Mouse (Mus musculus) right cerebral cortex, adult 18-20 months (tissue): ENCODE measurements around the gene Gm28635.

Experiments
- DNase-seq: peaks from one replicate; pipeline ENCODE4 v3.0.0; 2022; ENCODE audit warnings: mixed read lengths

The Gm28635 gene

DNA sequence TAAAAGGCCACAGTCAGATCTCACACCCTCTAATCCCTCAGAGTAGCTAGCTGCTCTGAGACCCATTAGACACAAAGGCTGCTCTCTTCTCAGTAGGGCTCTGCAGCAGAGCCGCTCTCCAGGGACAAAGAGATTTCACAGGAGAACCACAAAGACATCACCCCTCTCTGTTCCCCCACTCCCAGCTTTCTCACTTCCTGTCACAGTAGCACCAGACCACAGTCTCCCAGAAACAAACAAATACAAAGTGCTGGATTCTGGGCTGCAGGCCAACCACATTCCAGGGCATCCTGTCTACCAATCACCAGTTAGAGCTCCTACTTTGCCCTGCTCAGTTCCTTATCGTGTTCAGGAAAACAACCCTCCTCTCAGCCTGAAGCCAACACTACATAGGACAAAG, 42.2 kb downstream of the Gm28635 start:
- DNase-seq, result peak; percentile 82

DNA sequence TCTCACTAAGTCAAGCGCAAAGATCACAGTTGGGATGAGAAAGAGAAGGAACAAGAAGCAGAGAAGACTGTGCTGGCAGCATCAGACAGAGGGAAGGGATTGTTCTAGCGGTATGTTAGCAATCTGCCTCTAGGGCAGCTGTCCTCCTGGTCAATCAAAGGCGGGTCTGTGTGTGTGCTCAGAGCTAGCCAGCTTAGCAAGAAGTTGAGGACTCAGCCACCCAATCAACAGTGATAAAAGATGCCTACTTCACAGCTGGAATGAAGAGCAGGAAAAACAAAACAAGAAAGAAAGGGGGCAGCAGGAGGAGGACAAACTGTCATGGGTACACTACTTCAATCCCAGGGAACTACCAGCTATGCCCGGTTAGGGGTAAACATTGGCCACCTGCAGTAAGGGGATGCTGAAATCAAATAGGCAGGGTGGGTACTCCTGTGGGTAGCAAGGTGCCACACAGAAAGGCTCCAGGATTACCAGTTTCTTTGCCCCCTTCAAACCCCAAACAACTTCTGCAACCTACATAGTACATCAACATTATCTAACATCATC, 42.8 kb downstream of the Gm28635 start:
- DNase-seq, result no peak

DNA sequence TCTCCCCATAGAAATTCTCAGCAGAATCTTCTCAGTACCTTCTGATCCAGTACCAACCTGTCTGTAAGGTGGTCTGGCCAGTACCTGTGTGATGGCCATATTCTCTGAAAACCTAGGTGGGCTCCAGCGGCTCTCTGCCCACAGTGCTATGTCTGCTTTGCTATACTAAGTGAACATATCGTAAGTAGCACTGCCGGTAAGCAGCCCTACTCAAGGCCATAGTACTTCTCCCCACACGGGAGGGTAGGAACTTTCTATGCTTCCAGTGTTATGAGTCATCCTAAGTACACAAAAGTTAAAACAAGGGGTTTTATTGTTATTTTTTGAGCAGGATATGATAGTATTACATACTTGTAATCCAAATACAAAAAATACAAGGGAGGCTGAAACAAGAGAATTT, 43.8 kb downstream of the Gm28635 start:
- DNase-seq, result no peak

DNA sequence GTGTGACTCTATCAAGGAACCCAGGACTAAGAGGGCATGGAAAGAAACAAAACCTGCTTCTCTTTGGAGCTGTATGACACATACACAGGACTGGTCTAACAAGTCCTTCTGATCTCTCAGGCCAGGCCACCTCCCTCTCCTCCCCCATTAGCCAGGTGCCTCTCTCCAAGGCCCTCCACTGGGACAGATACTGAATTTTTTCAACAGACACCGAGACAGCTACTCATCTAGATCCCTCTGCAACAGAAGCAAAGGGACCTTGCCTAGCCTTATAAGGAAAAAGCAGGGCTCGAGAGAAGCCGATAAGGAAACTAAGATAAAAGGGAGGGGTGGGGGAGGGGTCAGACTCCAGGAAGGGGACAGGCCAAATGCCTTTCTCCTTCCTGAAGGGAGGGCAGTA, 44.8 kb downstream of the Gm28635 start:
- no peak for DNase-seq

DNA sequence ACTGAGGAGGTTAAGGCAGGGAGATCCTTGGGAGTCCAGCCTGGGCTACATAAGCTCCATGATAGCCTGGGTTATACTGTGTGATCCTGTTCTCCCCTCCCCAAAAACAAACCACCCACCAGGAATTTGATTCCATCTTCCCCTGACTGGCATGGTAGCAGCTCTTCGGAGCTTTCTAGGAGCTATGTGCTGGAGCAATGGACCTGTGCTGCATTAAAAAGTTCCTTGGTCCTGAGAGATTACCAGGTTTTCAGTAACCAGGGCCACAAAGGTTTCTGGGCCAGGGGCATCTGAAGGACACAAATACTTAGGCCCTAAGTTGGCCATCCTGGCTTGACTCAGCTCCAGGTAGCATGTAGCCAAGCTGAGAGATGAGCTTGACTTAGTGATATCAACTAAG, 45.8 kb downstream of the Gm28635 start:
- no peak for DNase-seq

DNA sequence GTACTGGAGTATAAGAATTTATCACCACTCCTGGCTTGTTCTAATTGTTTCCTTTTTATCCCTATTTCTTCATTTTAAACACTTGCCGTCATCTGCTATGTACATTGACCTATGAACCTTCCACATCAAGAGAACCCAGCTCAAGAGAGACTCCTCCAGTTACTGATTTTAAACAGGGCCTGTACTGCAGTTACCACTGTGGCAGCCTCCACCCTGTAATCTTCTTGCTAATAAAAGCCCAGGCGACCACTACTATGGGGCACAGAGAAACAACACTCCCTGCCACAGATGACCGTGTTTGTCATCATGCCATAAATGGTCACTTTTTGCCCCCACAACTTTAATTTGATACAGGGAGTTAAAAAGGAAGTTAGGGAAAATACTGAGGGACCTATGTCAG, 50.8 kb downstream of the Gm28635 start:
- no peak for DNase-seq

DNA sequence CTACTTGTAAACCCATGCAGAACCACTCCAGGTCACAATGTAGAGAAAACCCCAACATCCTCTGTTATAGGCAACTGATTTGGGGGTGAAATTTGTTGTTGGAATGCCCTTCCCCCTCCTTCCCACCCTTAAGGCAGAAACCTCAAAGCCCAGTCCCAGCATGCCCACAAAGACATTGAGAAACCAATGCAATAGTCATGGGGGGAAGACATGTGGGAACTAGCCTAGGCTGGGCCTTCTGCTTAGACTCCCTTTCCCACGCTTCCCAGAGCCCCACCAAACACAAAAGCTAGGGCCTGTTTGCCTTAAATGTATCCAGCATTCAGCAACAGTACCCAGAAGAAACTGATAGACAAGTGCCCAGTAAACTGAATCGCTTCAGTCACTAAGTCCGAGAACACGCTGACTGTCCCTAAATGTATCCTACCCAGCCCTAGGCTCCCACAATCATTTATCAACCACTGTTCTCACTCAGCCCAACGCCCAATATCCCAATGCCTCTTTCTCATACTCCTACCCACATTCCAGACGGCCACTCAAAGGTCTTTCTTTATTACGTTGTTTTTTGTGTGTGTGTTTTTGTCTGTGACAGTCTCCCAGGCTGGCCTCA, 51.4 kb downstream of the Gm28635 start:
- no peak for DNase-seq

DNA sequence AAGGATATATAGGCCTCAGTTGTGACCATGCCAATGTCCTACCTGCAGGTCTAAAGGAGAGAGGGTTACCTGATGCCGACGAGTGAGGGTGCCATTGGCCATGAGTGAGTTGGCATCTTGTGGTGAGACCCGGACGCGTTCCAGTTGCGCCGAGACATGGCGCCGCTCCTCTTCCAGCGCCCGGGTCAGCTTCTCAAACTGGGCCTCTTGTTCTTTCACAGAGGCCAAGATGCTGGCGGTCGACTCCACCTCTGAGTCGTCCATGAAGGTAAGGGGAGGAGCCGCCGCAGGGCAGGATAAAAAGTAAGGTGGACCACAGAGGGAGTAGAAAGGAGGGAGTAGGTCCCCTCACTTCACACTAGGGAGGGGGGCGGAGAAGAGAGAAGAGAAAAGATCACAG, 53.6 kb downstream of the Gm28635 start:
- no peak for DNase-seq

DNA sequence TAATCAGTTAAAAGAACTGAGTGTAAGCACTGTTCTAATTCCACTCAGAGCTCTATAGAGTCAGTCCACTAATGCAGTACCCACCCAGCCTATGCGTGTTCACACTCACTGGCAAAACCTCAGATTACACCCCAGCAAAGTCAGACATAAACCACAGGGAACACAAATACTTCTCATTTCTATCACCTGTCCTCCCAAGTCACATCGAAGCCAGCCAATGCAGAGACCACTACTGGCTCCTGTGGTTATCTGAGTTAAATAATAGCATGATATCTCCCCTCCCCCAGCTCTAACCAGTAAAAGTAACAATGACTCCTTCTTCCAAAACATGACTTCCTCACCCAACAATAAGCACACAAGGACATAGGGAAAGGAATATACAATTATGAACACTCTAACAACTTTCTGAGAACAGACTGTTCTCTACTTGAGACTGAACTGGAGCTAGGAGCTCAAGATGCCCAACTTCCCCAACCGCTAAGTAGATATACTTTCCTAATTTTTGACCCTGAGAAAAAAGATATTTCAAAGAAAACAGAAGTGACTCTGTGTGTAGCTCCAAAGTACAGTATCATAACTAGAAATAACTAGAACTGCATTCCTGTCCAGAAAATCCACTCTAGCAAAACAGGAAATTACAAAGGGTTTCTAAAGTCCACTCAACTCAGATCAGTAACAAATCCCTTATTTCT, 54.3 kb downstream of the Gm28635 start:
- no peak for DNase-seq

DNA sequence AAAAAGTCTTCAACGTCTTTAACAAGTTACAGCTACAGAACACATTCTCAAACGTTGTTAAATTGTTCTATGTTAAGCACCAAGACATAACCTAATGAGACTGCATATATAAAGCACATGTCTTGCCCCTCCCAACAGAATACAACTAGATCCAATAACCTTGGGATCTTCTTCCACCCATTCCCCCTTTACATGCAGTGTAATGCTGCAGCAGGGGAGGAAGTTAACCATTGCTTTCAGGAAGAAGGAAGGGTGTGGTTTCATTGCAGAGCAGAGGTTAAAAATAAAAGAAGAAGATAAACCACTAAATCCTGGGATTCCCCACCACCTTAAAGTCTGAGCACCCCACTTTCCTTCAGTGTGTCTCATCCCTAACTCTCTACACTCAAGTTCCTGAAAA, 55.2 kb downstream of the Gm28635 start:
- DNase-seq, result no peak

DNA sequence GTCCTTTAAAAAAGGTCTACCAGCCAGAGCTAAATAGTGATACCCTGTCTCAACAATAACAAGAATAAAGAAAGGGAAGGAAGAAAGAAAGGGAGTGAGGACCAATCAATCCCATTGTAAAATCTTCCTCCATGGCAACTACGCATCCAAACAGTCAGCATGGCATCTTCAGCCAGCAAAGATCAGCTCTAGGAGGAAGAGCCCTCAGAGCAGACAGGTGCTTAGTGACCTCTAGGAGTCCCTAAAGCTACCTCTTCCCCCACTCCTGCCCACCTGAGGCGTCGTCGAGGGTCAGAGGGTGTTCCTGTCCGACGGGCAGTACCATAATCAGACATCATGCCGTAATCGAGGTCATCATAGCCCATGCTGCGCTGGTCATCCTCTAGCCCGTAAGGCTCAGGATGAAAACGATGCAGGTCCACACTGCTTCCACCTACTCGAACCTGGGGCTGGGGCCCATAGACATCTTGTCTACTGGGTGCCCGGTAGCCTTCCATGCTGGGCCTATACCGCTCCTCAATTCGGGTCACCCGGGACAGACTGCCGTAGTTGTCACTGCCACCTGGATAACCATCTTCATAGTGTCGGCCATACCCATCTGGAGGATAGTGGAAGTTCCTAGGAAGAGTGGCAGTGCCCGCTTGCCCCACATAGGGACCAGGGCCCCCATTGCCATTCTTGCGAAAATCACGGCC, 58.0 kb downstream of the Gm28635 start:
- DNase-seq, result no peak

DNA sequence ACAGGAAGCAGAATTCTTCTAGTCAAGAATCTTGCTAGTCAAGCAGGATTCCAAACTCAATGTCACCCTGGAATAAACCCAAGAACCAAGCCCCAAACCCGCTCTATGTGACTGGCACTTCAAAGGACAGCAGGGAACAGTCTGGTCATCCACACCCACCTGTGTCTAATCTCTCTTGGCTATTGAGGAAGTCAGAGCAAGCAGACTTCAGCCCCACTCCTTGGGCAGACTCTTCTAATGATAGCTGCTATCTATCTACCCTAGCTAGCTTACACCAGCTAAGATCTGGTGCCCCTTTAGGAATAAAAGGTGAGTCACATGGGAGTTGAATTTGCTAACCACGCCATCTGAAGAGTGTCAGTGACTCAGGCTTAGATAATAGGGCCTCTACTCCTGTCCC, 58.9 kb downstream of the Gm28635 start:
- no peak for DNase-seq

DNA sequence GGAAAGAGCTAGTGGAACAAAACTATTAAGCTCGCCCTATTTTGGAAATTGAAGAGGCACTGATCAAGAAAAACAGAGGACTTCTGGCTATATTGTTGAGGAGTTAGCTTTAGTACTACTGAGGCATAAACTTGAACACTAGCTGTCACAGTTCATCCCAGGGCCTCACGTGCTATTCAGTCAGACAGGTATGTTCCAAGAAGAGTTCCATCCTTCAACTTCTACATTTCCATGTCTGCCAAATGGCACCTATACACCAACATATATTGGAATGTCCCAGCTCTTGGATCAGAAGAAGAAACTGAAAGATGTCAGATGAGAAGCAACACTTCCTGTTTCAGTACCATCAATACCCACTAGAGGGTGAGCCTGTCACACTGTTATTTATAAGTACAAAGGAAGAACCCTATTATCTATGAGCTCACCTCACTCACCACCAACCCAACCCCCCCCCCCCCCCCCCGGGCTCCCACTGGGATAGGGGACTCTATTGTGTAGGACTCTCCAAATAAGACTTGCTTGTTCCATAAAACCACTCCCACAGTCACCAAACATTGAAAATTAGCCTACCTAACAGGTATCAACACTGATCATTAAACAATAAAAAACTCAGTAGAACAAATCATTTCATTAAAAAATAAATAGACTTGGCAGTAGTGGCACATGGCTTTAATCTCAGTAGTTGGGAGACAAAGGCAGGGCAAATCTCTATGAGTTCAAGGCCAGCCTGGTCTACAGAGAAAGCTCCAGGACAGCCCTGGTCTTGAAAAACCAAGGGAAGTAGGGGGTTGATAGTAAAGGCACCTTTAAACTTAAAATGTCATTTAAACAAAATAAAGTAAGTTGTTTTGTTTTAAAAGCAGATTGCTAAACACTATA, 60.0 kb downstream of the Gm28635 start:
- peak; percentile 34 for DNase-seq

DNA sequence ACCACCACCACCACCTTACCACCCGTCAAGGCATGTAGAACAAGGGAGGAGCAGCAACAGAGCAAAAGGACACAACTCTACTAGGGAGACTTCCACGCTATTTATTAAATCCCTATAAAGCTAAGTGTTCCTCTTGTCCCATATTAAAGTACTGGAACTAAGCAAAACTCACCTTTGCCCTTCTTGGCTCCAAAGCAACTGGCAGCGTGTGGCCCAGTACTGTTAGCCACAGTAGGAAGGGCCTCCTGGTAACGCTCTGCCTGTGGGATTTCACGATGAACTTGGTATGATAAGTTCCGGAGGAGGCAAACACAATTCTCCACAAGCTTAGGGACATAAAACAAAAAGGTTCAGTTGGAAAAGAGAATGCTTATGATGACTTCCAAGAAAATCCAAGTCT, 65.1 kb downstream of the Gm28635 start:
- DNase-seq, result no peak

DNA sequence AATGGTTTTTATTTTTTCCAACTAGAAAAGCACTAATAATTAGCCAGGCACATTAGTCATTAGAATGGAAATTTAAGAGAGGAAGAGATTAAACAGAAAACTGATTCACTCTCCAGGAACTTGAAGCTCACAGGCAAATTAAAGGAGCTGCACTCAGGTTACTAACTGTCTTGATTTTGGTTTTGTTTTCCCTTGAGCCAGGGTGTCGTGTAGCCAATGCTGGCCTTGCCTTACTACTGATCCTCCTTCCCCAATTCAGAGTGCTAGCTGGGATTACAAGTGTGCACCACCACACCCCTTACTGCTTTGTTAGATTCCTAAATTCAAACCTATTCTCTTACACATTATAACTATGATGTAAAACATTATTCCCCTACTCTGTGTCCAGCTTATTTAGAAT, 70.0 kb downstream of the Gm28635 start:
- DNase-seq, result no peak

DNA sequence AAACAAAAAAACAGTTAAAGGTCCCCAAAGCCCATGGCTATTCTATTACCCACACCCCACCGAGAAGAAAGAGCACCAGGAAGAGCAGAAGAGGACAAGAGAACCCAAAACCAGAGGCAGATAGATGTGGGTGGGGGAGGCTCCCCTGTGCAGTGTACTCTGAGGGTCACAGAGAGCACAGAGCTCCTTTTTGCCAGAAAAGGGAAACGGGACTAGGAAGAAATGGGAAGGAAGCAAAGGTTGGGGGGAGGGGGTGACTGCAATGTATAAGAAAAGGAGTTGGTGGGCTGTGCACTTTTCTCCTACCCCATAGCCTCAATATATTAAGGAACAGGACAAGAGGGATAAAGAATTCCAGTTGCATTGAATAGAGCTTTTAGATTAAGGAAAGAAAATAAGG, 76.9 kb downstream of the Gm28635 start:
- no peak for DNase-seq

DNA sequence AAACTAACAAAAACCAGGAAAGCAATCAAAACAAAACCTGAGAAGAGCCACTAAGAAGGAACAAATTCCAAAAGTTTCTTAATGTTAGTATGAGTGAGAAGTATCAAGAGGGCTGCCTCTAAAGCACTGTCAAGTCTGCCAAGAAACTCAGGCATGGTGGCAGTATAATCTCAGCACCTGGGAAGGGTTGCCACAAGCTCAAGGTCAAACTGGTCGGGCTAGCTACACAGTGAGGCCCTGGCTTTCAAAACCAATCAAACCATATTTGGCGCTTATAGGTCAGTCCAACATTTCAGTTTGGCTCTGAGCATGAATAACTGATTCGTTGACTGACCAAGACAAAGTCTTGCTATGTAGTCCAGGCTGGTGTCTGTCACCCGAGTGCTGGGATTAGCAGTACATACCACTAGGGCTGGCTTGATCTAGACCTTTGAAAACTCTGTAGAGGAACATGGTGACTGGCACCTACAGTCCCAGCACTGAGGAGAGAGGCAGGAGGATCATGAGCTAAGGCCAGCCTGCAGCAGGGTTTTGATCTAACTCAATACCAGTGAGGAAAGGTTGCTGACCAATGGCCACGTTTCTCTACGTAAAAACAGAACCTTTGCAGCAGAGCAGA, 78.5 kb downstream of the Gm28635 start:
- DNase-seq, result no peak

DNA sequence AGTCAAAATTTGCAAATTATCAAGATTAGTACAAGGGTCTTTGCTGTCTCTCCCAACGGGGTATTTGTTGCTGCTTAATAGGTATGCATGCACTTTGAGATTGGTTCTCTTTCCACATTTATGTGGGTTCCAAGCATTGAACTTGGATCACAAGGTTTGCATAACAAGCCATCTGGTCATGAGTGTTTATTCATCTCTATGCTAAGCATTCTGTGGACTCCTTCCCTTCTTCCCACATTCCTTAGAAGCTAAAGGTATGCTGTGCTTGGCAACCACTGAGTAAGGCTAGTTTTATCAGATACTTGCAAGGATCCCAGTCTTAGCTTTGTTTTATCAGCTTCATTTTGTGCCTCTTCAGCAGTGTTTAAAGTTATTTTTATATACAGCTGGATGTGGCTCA, 80.7 kb downstream of the Gm28635 start:
- no peak for DNase-seq

DNA sequence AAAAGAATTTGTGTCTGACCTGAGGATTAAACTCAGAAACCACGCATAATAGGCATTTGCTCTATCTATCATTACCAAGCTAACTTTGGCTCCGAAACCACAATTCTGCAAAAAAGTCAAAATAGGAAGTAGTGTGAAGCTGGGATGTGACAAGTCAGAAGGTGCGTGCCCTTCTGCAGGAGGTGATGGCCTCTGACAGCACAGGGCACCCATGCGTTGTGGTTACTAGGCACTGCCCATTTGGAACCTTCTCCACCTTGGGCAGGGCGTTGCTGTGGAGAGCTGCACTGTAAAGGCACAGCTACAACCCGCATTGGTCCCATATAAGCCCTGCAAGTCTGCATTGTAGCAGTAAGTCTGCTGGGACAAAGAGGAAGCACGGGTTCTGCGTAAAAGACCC, 85.0 kb downstream of the Gm28635 start:
- no peak for DNase-seq

DNA sequence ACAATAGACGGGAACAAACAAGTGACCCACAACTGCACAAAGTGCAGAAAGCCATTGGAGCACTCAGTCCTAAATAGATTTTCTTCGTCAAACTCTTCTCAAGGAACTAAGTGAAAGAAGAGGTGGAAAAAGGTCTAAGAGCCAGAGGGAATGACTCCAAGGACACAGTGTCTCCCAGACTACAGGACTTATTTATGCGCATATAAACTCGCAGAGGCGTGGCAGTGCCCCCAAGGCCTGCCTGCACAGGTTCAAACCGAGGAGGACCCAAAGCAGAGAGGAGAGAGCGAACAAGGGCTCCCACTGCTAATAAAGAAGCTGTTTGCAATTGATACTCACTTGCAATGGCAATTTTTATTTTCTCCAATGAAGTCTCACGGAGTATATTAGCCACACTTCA, 92.1 kb downstream of the Gm28635 start:
- no peak for DNase-seq

DNA sequence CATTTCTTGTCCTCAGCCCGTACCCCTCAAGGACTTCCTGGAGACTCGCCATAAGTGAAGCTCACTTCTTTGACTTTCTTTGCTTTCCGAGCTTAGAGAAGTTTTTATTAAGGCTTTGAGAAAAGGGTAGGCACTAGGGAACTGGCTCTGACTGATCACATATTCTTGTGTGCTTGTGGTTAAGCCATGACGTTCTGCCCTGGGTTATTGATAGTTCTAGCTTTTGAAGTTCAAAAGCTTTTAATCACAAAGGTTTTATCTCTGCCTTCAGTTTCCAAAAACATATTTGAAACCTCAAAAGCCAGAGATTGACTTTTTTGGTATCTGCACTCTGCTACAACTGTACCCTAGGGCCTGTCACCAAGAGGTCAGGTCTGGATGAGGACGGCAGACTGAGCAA, 95.6 kb downstream of the Gm28635 start:
- no peak for DNase-seq

DNA sequence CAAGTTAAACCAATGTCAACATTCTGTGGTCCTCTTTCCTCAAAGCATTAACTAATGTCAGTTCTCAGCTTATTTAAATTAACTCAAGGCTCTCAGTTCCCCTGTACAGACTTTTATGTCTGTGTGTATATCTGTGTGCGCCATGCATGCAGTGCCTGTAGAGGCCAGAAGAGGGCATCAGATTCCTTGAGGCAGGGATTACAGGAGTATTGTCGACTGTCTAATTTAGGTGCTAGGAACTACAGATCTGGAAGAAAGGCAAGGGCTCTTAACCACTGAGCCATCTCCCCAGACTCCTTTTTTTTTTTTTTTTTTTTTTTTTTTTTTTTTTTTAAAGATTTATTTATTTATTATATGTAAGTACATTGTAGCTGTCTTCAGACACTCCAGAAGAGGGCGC, 96.6 kb downstream of the Gm28635 start:
- no peak for DNase-seq

DNA sequence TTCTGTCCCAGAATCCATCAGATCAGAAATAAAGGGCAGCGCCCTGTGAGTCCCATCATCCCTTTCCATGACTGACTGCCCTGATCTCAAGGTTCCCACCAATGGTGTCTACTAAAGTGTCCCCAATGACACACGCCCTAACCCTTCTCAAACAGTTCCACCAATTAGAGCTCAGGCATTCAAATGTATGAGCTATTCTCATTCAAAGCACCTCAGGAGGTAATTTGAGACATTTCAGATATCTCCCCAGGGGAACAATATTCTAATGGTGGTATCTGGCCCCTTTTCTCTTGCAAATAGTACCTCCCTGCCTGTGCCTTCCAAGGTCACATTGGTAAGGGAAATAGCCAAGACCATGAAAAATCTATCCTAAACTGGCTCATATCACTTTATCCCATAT, 98.5 kb downstream of the Gm28635 start:
- DNase-seq, result no peak
